Mouse (Mus musculus): ENCODE results near the gene Hmbs.
"Not testable (repeated sequence)": the region's sequence is repeated elsewhere in the genome, so short reads cannot be mapped to it uniquely, and the experiment has no call there.

The Hmbs gene

GRCm38 (mm10) chr9:44345570-44346433 lies 1.8 kb upstream of the Hmbs start:
- DNase-seq (ENCODE audit: low read depth, low spot score): no peak

- no peak for DNase-seq (ENCODE audit: low read depth, low spot score)
Measured at GRCm38 (mm10) chr9:44343290-44343689, 738 bp downstream of the Hmbs start.

- DNase-seq (ENCODE audit: low read depth, low spot score): no peak
Measured at GRCm38 (mm10) chr9:44342605-44343004, 1.4 kb downstream of the Hmbs start.

- DNase-seq (ENCODE audit: low read depth, low spot score): no peak
Measured at GRCm38 (mm10) chr9:44342173-44342572, 1.9 kb downstream of the Hmbs start.

GRCm38 (mm10) chr9:44341487-44341886 lies 2.5 kb downstream of the Hmbs start:
- no peak for DNase-seq (ENCODE audit: low read depth, low spot score)

- no peak for DNase-seq (ENCODE audit: low read depth, low spot score)
Measured at GRCm38 (mm10) chr9:44338574-44338973, 5.5 kb downstream of the Hmbs start.

GRCm38 (mm10) chr9:44337436-44338169 lies 6.4 kb downstream of the Hmbs start:
- no peak for DNase-seq (ENCODE audit: low read depth, low spot score)

GRCm38 (mm10) chr9:44336964-44337363 lies 7.1 kb downstream of the Hmbs start:
- DNase-seq (ENCODE audit: low read depth, low spot score): no peak

GRCm38 (mm10) chr9:44336513-44336912 lies 7.5 kb downstream of the Hmbs start:
- DNase-seq (ENCODE audit: low read depth, low spot score): not testable (repeated sequence)

- no peak for DNase-seq (ENCODE audit: low read depth, low spot score)
Measured at GRCm38 (mm10) chr9:44336093-44336406, 8.0 kb downstream of the Hmbs start.

- DNase-seq (ENCODE audit: low read depth, low spot score): peak; percentile 36
Measured at GRCm38 (mm10) chr9:44335331-44336092, 8.5 kb downstream of the Hmbs start.

GRCm38 (mm10) chr9:44334396-44335330 lies 9.4 kb downstream of the Hmbs start, which contains the start of gene H2afx:
H2afx (plus strand) TSS chr9:44334694.
- DNase-seq (ENCODE audit: low read depth, low spot score): peak; percentile 100

- DNase-seq (ENCODE audit: low read depth, low spot score): no peak
Measured at GRCm38 (mm10) chr9:44332918-44333638, 10.9 kb downstream of the Hmbs start.

GRCm38 (mm10) chr9:44330736-44331135 lies 13.3 kb downstream of the Hmbs start:
- DNase-seq (ENCODE audit: low read depth, low spot score): no peak

- DNase-seq (ENCODE audit: low read depth, low spot score): no peak
Measured at GRCm38 (mm10) chr9:44327926-44328325, 16.1 kb downstream of the Hmbs start.

GRCm38 (mm10) chr9:44327064-44327711 lies 16.8 kb downstream of the Hmbs start:
- DNase-seq (ENCODE audit: low read depth, low spot score): no peak

GRCm38 (mm10) chr9:44326371-44327063 lies 17.5 kb downstream of the Hmbs start:
- DNase-seq (ENCODE audit: low read depth, low spot score): peak; percentile 81

- DNase-seq (ENCODE audit: low read depth, low spot score): no peak
Measured at GRCm38 (mm10) chr9:44325768-44326370, 18.2 kb downstream of the Hmbs start, which contains the start of gene Dpagt1. Dpagt1 (plus strand) TSS chr9:44326019.
